Mouse (Mus musculus) gastrocnemius, postnatal 10 days (tissue): ENCODE measurements at regions not wholly inside any gene's neighbourhood (a gene's known extent, or its start where the extent isn't known, plus 50 kb on each side); places are given as distances from the start of the nearest gene placed in this dataset.
"Not testable (repeated sequence)": the region's sequence is repeated elsewhere in the genome, so short reads cannot be mapped to it uniquely, and the experiment has no call there.

Experiments
- DNase-seq: peaks from one replicate; pipeline ENCODE4 v3.0.0; 2021; ENCODE audit warnings: mixed read lengths

DNA sequence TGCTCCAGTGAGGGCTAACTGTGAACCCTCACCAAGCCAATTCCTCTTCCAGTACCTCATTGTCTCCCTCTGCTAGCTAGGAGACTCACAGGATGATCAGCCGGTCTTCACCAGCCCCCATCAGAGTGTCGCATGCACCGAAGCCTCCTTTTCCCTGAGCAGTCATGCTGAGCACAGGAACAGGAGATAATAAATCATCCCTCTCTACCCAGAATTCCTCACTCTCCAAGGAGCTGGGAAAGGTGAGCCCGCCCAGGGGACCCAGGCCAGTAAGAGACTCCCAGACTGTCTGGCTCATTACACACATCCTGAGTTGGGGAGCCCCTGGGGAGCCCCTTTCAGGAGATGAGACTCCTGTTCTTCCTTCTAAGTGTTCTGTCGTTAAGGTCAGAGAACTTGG lies 171.7 kb downstream of the Cartpt start:
- DNase-seq: no peak

- DNase-seq: no peak
These were observed 176.6 kb downstream of the Cartpt start for GRCm38 (mm10) chr13:99724245-99724644.

- no peak for DNase-seq
These were observed 177.5 kb downstream of the Cartpt start for GRCm38 (mm10) chr13:99723237-99723981.

DNA sequence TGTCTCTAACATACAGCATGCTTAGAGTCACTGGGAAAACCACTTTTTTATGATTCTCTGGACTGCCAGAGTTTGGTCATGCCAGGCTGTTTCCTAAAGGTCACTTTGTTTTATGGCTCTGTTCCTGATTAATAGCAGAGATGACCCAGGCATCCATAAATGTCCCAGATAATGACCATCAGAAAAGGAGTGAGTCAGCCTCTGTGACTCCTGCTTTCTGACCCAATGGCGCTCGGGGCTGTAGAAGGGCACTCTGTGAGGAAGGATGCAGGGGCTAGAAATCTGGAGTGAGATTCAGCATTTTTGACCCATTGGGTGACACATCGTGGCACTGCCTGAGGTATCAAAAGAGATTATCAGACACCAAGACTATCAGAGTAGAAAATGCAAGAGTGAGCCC lies 180.3 kb downstream of the Cartpt start:
- DNase-seq: no peak

DNA sequence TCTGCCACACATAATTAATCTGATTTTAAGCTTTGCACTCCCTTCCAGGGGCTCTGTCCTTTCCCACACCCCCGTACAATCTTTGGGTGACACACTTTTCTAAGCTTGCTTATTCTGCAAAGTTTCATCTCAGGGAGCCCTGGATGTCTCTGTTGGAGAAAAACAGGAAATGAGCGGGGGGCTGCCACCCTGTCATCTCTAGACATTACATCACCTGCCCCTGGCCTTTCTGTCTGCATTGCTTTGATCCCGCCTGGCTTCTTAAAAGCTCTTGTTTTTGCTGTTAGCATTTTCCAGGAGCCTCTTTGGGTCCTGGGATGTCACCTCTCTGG lies 180.2 kb upstream of the Map1b start:
- no peak for DNase-seq

DNA sequence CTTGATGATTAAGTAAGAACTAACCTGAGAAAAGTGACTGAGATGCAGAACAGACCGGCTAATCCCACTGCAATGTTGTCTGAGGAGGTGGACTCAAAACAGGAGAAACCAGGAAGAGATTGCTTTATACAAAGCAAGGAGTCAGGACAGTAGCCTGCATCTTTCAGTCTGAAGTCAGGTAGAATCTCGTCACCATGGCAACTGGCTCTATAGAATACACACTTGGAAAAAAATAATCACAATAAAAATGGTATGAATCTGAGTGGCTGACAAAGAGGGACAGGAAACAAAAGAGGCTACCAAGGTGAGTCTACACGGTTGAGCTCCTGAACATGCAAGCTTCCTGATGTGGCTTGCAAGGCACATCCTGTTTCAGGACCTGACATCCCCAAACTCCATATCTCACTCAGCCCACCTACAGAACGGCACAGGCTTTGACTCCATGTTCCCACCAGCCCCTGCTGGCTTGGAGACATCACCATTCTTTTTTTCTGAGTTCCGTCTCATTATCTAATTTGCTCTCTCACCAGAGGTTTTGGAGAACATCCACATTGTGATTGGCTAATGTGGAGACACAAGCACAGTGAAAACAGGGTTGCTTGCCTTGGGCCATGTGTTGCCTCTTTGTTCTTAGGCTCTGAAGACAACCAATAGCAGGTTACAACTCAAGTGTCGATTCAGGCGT lies 179.7 kb upstream of the Map1b start:
- no peak for DNase-seq

DNA sequence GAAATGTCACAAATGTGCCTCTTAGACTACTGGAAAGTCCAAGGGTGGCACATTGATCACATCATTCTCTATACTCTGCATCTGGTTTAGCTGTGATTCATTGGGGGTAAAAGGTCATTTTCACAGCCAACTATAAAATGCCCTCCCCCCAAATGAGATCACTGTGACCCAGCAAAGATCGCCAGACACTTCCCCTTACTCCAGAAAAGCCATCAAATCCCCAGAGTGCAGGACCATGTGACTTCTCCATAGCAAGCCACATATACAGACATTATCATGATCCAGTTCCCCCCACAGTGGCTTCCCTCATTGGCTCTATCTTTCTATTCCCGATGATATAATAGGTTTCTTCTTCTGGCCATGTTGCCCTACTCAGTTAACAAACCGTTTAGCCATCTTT lies 163.6 kb upstream of the Map1b start:
- no peak for DNase-seq

DNA sequence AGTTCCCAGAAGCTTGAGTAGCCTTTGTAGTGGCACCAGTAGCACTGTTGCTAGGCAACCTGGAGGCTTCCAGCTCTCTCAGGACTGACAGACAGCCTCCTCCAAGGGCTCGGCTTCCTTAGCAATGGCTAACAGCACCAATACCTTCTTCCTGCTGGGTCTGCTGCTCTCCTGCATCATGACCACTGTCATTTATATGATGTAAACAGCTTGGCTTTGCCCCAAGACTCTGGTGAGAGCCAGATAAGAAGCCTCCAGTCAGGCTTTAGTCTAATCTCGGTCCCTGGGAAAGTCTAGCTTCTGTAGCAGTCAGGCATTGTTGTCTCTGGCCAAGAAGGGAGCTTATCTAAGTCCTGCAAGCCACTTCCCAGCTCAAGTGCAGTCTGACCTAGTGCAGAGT lies 163.1 kb upstream of the Map1b start:
- DNase-seq: no peak

- no peak for DNase-seq
These were observed 160.1 kb upstream of the Map1b start for GRCm38 (mm10) chr13:99676393-99676792.

DNA sequence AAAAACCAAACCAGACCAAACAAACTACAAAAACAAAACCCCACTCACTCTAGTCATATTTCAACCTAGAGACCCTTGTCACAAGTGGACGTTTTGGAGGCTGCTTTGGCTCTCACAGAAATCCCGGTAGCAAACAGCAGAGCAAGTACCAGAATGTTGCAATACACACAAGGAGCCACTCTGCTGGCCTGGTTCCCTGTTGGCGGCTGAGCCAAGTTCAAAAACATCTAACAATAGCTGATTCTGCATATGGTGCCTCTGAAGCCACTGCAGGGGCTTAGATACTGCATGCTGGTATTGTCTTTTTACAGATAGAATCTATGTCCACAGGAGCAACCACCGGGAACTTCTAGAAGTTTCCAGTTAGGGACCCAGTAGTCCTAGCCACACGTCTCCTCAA lies 159.6 kb upstream of the Map1b start:
- DNase-seq: peak; percentile 15

DNA sequence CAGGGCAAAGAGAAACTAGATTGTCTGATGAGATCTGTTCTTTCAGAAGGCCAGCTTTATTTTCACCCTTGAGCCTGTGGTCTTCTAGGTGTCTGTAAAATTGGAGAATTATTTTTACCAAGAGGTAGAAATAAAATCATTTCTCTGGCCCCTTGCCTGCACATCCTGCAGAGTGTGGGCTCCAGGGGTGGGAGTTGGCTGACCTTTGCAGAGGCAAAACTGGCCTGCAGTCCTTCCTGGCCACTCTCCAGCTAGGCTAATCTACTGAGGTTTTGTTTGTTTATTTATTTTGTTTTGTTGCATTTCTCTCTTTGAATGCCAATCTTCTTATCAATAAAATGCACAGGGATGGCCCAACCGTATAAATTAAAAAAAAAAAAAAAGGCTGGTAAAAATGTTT lies 156.4 kb upstream of the Map1b start:
- no peak for DNase-seq

- DNase-seq: no peak
These were observed 155.4 kb upstream of the Map1b start for GRCm38 (mm10) chr13:99671747-99672146.

GRCm38 (mm10) chr13:99669987-99670534 lies 153.7 kb upstream of the Map1b start:
- DNase-seq: no peak

GRCm38 (mm10) chr13:99668613-99669012 lies 152.3 kb upstream of the Map1b start:
- DNase-seq: no peak

DNA sequence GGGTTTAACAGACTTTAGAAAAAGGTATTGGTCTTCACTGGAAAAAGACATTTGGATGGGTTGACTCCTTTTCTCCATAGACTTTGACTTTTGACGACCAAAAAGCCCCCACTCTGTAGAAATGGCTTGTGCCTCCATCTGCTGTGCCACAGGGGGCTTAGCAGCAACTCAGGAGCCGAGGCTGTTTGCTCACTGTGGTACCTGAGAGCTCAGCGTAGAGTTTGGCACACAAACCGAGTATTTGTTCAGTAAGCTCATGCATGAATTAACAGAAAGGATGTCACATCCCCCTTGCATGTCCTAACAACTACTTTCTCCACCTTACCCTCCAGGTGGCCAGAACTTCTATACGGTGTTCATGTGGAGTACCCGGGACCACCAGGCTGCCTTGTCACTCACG lies 149.7 kb upstream of the Map1b start:
- no peak for DNase-seq

DNA sequence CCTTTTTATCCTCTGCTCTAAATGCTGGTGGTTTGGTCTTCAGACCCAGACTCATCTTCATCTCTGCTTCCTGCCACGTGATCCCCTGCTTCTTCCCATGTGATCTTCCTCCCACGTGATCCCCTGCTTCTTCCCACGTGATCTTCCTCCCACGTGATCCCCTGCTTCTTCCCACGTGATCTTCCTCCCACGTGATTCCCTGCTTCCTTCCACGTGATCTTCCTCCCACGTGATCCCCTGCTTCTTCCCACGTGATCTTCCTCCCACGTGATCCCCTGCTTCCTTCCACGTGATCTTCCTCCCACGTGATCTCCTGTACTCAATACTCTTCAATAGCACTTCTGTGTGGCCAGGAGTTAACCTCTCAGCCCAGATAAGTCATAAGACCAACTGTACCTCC lies 147.1 kb upstream of the Map1b start:
- not testable (repeated sequence) for DNase-seq

- DNase-seq: no peak
These were observed 131.4 kb upstream of the Map1b start for GRCm38 (mm10) chr13:99647661-99648204.

DNA sequence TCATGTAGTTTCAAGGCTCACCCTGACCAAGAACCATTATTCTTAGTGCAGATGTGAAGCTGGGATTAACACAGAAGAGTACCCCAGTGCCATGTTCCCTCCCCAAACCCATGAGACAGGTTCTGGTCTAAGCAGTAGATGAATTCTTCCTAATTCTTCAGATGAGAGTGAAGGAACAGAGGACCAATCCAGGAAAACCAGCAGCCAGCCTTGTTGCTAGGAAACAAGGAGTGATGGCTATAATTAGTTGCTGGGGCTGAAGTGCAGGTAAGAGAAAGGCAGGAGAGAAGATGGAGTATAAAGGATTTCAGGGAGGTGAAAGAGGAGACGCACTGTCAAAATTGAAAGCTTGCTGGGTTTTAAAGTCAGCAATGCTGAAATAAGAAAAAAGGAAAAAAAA lies 128.4 kb upstream of the Map1b start:
- DNase-seq: no peak

DNA sequence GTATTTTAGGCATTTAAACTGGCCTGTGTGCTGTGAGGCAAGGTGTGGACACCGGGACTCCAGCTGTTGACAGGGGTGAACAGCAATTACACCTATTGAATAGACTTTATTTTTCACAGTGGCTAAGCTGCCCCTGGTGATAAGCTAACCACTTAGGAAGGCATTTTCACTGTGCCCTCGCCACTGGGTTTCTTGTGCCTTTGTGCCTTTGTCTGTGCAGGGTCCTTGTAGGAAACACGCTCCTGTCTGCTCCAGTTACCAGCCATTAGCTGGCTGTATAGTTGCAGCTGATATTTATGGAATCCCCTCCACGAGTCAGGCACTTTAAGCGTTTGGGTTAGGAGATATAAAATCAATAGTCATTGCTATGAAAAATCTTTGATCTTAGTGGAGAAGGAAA lies 126.5 kb upstream of the Map1b start:
- no peak for DNase-seq

GRCm38 (mm10) chr13:99642301-99642700 lies 126.0 kb upstream of the Map1b start:
- peak; percentile 54 for DNase-seq

- DNase-seq: peak; percentile 19
These were observed 125.2 kb upstream of the Map1b start for GRCm38 (mm10) chr13:99641386-99642165.

GRCm38 (mm10) chr13:99632706-99633105 lies 116.4 kb upstream of the Map1b start:
- DNase-seq: no peak

- no peak for DNase-seq
These were observed 114.5 kb upstream of the Map1b start for GRCm38 (mm10) chr13:99630800-99631199.
